Mouse (Mus musculus): ENCODE data around the gene Mfng.

Mfng gene

GRCm38 (mm10) chr15:78715856-78716255 is 57.4 kb downstream of the Mfng start:
- no peak for DNase-seq (ENCODE audit: low spot score)

DNA sequence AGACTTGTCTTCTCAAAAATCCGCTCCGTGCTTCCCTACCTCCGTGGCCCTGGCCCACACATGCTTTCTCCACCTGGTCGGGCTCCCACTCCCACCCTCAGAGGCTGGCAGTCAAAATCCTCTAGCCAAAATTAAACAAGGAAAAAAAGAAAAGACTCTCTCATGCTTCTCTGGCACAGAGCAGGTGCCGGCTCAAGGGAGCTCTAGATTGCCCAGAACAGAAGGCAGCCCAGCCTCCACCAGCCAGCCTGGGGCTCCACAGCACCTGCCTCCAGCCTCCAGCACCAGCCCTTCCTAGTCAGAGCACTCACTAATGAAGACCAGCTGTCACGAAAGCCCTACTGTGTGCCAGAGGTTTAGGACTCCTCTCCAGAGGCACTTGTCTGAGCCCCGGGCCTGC is 59.5 kb downstream of the Mfng start:
- DNase-seq (ENCODE audit: low spot score): no peak

DNA sequence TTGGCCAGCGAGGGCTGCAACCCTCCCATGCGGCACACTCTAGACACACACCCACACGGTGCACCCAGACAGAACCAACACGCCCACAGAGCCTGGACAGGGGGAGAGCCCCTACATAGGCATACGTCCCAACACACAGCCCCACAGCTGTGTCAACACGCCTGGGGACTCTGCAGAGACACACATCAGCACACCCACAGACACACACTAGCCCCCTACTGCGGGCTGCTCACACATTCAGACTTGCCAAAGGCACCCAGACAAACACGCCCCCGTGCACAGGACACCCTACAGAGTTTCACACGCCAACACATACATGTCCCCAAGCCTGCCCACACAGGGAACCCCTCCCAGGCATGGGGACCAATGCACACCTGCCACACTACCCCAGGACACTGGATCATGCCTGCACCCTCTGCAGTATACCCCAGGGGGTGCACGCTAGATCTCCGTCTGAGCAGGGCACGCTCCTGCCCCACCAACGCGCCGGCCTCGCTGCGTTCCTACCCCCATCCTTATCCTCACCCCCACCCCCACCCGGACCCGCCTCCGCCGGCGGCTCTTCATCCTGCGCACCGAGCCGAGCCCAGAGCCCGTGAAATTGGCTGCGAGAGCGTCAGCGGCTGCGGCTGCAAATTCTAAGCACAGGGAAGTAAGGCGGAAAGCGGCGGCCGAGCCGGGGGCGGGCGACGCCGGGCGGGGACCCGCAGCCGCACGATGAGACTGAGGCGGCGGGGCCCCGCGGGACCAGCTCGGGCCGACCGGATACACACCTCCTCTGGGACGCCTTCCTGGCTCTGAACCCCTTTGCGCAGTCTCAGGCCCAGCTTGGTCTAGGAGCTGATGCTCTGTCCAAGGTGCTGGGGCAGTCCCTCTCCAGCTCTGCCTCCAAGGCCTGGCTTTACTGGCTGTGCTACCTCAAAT is 60.7 kb downstream of the Mfng start:
- no peak for DNase-seq (ENCODE audit: low spot score)

DNA sequence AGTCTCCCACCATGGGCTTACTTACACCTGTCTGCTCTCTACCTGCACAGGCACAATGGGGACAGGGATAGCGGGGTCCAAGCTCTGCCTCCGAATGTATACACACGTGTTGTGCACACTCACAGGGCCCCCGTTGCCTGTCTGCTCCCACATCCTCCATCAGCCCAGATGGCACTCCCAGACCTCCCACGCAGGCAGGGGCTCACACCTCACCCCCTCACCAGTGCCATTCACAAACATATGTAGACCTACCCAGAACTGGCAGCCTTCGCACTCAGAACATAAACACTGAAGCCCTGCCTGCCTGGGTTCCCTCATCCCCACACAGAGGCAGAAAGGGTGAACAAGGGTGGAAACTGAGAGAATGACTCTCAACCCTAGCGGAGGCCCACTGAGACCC is 61.3 kb downstream of the Mfng start:
- DNase-seq (ENCODE audit: low spot score): peak; percentile 73

- no peak for DNase-seq (ENCODE audit: low spot score)
Measured at GRCm38 (mm10) chr15:78710634-78711033, 62.6 kb downstream of the Mfng start.

DNA sequence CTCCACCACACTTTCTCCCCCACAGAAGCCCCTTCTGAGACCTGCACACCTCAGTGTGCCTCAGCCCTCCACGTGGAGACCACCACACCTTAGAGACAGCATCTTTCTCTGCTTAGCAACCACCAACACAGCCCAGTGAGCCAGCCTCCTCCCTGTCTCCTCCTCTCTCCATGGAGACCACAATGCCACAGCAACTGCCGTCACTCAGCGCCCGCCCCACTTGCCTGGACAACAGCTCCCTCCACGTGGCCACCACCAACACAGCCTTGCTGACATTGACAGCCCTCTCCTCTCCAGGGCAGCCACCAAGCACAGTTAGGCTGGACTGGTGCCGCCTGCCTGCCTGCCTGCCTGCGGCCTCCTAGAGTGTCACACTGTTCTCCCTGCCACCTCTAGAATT is 63.5 kb downstream of the Mfng start:
- no peak for DNase-seq (ENCODE audit: low spot score)

- no peak for DNase-seq (ENCODE audit: low spot score)
Measured at GRCm38 (mm10) chr15:78706630-78707029, 66.6 kb downstream of the Mfng start.
